Mouse (Mus musculus): ENCODE measurements around the gene Irf8. TPM values are rescaled to one million over a fixed set of nuclear protein-coding genes. Genes with fewer than 3 reads are reported as not detected.

Gene Irf8
- polyA plus RNA-seq, 1 experiment, result 80.9 TPM

- H3K27ac ChIP-seq (ENCODE audit: control insufficient read depth, insufficient read depth, low read depth, low read length, poor library complexity), result no peak overlapping the region
- H3K4me1 ChIP-seq (ENCODE audit: control insufficient read depth, insufficient read depth, low read length), result peaks cover 10% of the 10 kb centered on the region
- TF ChIP-seq CTCF (IDR thresholded peaks at IDR 0.05; ENCODE audit: control insufficient read depth, insufficient read depth, low read length) (no peak), POLR2A (IDR thresholded peaks at IDR 0.05; ENCODE audit: borderline replicate concordance, control insufficient read depth, low read depth, low read length) (no peak)
- H3K4me3 ChIP-seq (replicated peaks; ENCODE audit: control insufficient read depth, low read depth, low read length), result no peak overlapping the region
- WGBS, result 8% methylated on average over 12 of the region's 12 CpGs
Observed at GRCm38 (mm10) chr8:120768454-120769218, 32.5 kb downstream of the Irf8 start.

DNA sequence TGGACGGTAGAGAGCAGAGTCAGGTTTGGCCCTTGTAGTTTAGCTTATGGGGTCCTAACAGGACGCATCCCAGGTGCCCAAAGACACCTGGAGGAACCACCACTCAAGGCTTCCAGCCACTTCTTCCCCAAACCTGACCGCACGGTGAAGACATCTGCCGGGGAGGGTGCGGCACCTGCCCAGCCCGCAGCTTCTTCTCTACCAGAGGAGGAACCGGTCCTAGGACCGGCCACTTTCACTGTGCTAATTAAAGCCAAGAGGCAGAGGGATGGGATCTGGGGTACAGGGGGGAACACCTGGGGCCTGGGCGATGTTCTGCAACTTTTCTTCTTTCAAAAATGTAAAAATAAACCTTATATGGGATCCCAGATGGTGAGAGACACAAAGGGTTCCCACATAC lies 41.0 kb downstream of the Irf8 start:
- H3K27ac ChIP-seq (ENCODE audit: control insufficient read depth, insufficient read depth, low read depth, low read length, poor library complexity), result no peak overlapping the region
- WGBS, result 60% methylated on average over 10 of the region's 10 CpGs
- no peaks in the 10 kb centered on the region for H3K4me1 ChIP-seq (ENCODE audit: control insufficient read depth, insufficient read depth, low read length)
- no peak overlapping the region for H3K4me3 ChIP-seq (replicated peaks; ENCODE audit: control insufficient read depth, low read depth, low read length)
- TF ChIP-seq POLR2A (IDR thresholded peaks at IDR 0.05; ENCODE audit: borderline replicate concordance, control insufficient read depth, low read depth, low read length) (no peak), CTCF (IDR thresholded peaks at IDR 0.05; ENCODE audit: control insufficient read depth, insufficient read depth, low read length) (no peak)

DNA sequence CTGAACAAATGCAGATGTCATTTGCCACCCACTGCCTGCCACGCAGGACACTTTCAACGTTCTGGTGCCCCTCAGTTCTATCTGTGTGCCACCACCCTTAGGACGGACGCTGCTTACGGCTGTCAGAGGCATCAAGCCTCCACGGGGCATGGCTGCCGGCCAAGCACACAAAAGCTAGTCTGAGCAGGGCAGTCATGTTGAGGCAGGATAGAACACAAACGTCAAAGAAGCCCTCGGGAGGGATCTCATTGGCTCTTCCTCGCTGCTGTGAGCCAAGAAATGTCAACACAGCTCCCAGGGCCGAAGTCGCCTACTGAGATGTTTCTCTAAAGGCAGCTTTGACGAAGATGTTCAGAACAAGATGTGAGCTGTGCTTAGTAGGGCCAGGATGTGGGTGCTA lies 41.6 kb downstream of the Irf8 start:
- WGBS, result 80% methylated on average over 13 of the region's 13 CpGs
- Histone ChIP-seq H3K4me3 (replicated peaks; ENCODE audit: control insufficient read depth, low read depth, low read length) (no peak overlapping the region), H3K27ac (ENCODE audit: control insufficient read depth, insufficient read depth, low read depth, low read length, poor library complexity) (no peak overlapping the region), H3K4me1 (ENCODE audit: control insufficient read depth, insufficient read depth, low read length) (no peaks in the 10 kb centered on the region)
- TF ChIP-seq CTCF (IDR thresholded peaks at IDR 0.05; ENCODE audit: control insufficient read depth, insufficient read depth, low read length), result no peak
- no peak for TF ChIP-seq POLR2A (IDR thresholded peaks at IDR 0.05; ENCODE audit: borderline replicate concordance, control insufficient read depth, low read depth, low read length)

- no peak overlapping the region for H3K4me3 ChIP-seq (replicated peaks; ENCODE audit: control insufficient read depth, low read depth, low read length)
- 79% methylated on average over 7 of the region's 7 CpGs for WGBS
- H3K4me1 ChIP-seq (ENCODE audit: control insufficient read depth, insufficient read depth, low read length), result no peaks in the 10 kb centered on the region; the same call in 1 of the 2 replicates
- no peak for TF ChIP-seq POLR2A (IDR thresholded peaks at IDR 0.05; ENCODE audit: borderline replicate concordance, control insufficient read depth, low read depth, low read length)
- no peak for TF ChIP-seq CTCF (IDR thresholded peaks at IDR 0.05; ENCODE audit: control insufficient read depth, insufficient read depth, low read length)
- no peak overlapping the region for H3K27ac ChIP-seq (ENCODE audit: control insufficient read depth, insufficient read depth, low read depth, low read length, poor library complexity)
Observed at GRCm38 (mm10) chr8:120779106-120779505, 42.9 kb downstream of the Irf8 start.

DNA sequence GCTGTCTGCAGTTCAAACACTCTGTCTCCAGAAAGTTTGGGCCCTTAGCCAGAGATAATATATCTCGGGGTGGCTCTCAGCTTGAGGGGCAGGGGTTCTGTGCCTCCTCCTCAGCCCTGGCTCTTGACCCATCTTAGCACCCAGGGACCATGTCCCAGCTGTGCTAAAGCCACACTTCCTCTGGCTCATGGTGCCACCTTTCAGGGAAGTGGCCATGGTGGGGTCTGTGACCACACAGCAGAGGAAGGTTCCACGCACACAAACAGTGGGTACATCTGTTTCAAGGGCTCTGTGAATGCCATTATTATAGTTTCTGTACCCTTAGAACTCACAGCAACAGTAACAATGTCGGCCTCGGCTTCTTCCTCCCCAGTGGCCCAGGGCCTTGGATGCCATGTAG lies 47.6 kb downstream of the Irf8 start:
- WGBS, result 42% methylated on average over 4 of the region's 4 CpGs
- peaks cover 3% of the 10 kb centered on the region; the same call in 1 of the 2 replicates for H3K4me1 ChIP-seq (ENCODE audit: control insufficient read depth, insufficient read depth, low read length)
- H3K27ac ChIP-seq (ENCODE audit: control insufficient read depth, insufficient read depth, low read depth, low read length, poor library complexity), result peak overlapping the region; percentile 41; the same call in 1 of the 2 replicates
- no peak for TF ChIP-seq POLR2A (IDR thresholded peaks at IDR 0.05; ENCODE audit: borderline replicate concordance, control insufficient read depth, low read depth, low read length)
- TF ChIP-seq CTCF (IDR thresholded peaks at IDR 0.05; ENCODE audit: control insufficient read depth, insufficient read depth, low read length), result no peak
- no peak overlapping the region for H3K4me3 ChIP-seq (replicated peaks; ENCODE audit: control insufficient read depth, low read depth, low read length)

DNA sequence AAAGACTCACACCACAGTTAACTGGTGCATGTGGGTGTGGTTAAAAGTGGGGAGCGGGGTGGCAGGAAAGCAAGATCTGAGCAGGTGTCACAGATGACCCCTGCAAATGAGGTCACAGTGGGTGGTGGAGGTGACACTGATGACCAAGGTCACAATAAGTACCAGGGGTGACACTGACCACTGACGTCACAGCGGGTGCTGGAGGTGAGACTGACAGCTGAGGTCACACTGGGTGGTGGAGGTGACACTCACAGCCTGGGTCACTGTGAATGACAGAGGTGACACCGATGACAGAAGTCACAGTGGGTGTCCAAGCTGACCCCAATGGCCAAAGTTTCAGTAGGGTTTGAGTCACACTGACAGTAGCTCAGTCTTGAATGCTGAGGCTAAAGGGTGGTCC lies 50.6 kb downstream of the Irf8 start:
- no peak overlapping the region; the same call in 1 of the 2 replicates for H3K27ac ChIP-seq (ENCODE audit: control insufficient read depth, insufficient read depth, low read depth, low read length, poor library complexity)
- TF ChIP-seq CTCF (IDR thresholded peaks at IDR 0.05; ENCODE audit: control insufficient read depth, insufficient read depth, low read length) (no peak), POLR2A (IDR thresholded peaks at IDR 0.05; ENCODE audit: borderline replicate concordance, control insufficient read depth, low read depth, low read length) (no peak)
- no peak overlapping the region for H3K4me3 ChIP-seq (replicated peaks; ENCODE audit: control insufficient read depth, low read depth, low read length)
- H3K4me1 ChIP-seq (ENCODE audit: control insufficient read depth, insufficient read depth, low read length), result peaks cover 3% of the 10 kb centered on the region; the same call in 1 of the 2 replicates
- 72% methylated on average over 4 of the region's 4 CpGs for WGBS

GRCm38 (mm10) chr8:120787631-120788030 lies 51.5 kb downstream of the Irf8 start:
- Histone ChIP-seq H3K4me3 (replicated peaks; ENCODE audit: control insufficient read depth, low read depth, low read length) (no peak overlapping the region), H3K4me1 (ENCODE audit: control insufficient read depth, insufficient read depth, low read length) (peaks cover 6% of the 10 kb centered on the region), H3K27ac (ENCODE audit: control insufficient read depth, insufficient read depth, low read depth, low read length, poor library complexity) (no peak overlapping the region)
- 66% methylated on average over 5 of the region's 5 CpGs for WGBS
- TF ChIP-seq CTCF (IDR thresholded peaks at IDR 0.05; ENCODE audit: control insufficient read depth, insufficient read depth, low read length), result no peak
- no peak for TF ChIP-seq POLR2A (IDR thresholded peaks at IDR 0.05; ENCODE audit: borderline replicate concordance, control insufficient read depth, low read depth, low read length)

- Histone ChIP-seq H3K4me1 (ENCODE audit: control insufficient read depth, insufficient read depth, low read length) (peaks cover 7% of the 10 kb centered on the region), H3K27ac (ENCODE audit: control insufficient read depth, insufficient read depth, low read depth, low read length, poor library complexity) (peak overlapping the region; percentile 56), H3K4me3 (replicated peaks; ENCODE audit: control insufficient read depth, low read depth, low read length) (no peak overlapping the region)
- TF ChIP-seq POLR2A (IDR thresholded peaks at IDR 0.05; ENCODE audit: borderline replicate concordance, control insufficient read depth, low read depth, low read length), result peak; percentile 36; the same call in 1 of the 2 replicates
- TF ChIP-seq CTCF (IDR thresholded peaks at IDR 0.05; ENCODE audit: control insufficient read depth, insufficient read depth, low read length), result no peak
- 8% methylated on average over 15 of the region's 15 CpGs for WGBS
Observed at GRCm38 (mm10) chr8:120792710-120793109, 56.6 kb downstream of the Irf8 start.
